Mouse (Mus musculus) ES-E14 (cell line): ENCODE measurements around the gene Ghr.

Experiments used
- HCFC1 ChIP-seq: IDR thresholded peaks from 2 replicates; pipeline ENCODE4 v1.6.1; 2012; ENCODE audit warnings: low read length, inconsistent platforms, borderline replicate concordance; ENCODE audit not compliant: insufficient read depth
- MAFK ChIP-seq: IDR thresholded peaks from 2 replicates; pipeline ENCODE4 v1.6.1; 2014; ENCODE audit warnings: mild to moderate bottlenecking, low read depth, low read length, inconsistent platforms; ENCODE audit not compliant: insufficient read depth
- ZC3H11A ChIP-seq: IDR thresholded peaks from 2 replicates; pipeline ENCODE4 v1.6.1; 2012; ENCODE audit warnings: low read depth, mild to moderate bottlenecking, inconsistent platforms, low read length, borderline replicate concordance
- ZNF384 ChIP-seq: IDR thresholded peaks from 2 replicates; pipeline ENCODE4 v1.6.1; 2012; ENCODE audit warnings: low read depth, low read length, inconsistent platforms

DNA sequence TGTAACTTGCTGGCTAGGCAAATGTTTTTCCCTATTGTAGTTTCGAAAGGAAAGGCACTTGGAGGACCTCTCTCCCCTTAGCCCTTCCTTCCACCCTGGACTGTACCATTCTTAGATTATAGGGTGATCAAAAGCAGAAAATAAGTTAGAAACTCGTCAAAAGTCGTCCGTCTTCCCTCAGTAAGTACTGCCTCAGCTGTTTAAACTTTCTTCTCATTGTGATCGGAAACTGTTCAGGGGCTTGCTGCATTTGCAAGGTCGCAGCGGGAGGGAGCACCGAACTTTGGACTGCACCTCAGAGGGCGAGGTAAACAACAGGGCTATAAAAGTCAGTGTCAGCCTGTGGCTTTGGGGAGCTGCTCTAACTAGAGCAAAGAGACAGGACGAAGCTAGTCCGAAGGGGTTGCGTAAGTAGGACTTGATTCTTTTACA, 312.6 kb downstream of the Ghr start:
- TF ChIP-seq ZC3H11A (no peak), HCFC1 (no peak), ZNF384 (no peak), MAFK (no peak)
